Mouse (Mus musculus) adrenal gland (tissue): ENCODE measurements around the gene Slc17a4.

Experiments used
- intact Hi-C: fragments of 180-260 bp; cut with DNase I; formaldehyde crosslinking; loops from one replicate; pipeline ENCODE4 v1.15.1; 2025

The Slc17a4 gene

GRCm38 (mm10) chr13:23893269-23893593 is 21.6 kb downstream of the Slc17a4 start:
- intact Hi-C loops: no loop called here

GRCm38 (mm10) chr13:23892592-23893268 is 22.1 kb downstream of the Slc17a4 start:
- intact Hi-C loops: no loop called here

- intact Hi-C loops: no loop called here
Observed at GRCm38 (mm10) chr13:23889011-23889605, 25.7 kb downstream of the Slc17a4 start.

GRCm38 (mm10) chr13:23887026-23887725 is 27.6 kb downstream of the Slc17a4 start:
- intact Hi-C loops: no loop called here

GRCm38 (mm10) chr13:23885540-23885939 is 29.3 kb downstream of the Slc17a4 start:
- intact Hi-C loops: loop anchor here (2.0 kb wide), 1 partner anchor 53 kb away; no protein-coding TSS in a partner anchor

- intact Hi-C loops: no loop called here
Observed at GRCm38 (mm10) chr13:23879636-23880035, 35.2 kb downstream of the Slc17a4 start.

GRCm38 (mm10) chr13:23879106-23879505 is 35.7 kb downstream of the Slc17a4 start:
- intact Hi-C loops: no loop called here

GRCm38 (mm10) chr13:23873141-23873540 is 41.7 kb downstream of the Slc17a4 start:
- intact Hi-C loops: no loop called here

- intact Hi-C loops: no loop called here
Observed at GRCm38 (mm10) chr13:23869996-23870395, 44.8 kb downstream of the Slc17a4 start.

GRCm38 (mm10) chr13:23868790-23869533 is 45.8 kb downstream of the Slc17a4 start:
- intact Hi-C loops: no loop called here

- intact Hi-C loops: no loop called here
Observed at GRCm38 (mm10) chr13:23867405-23867804, 47.4 kb downstream of the Slc17a4 start, which contains the start of gene Slc17a1. TSS of gene Slc17a1 (plus strand) at chr13:23867750.

GRCm38 (mm10) chr13:23867000-23867399 is 47.8 kb downstream of the Slc17a4 start:
- intact Hi-C loops: no loop called here

- intact Hi-C loops: no loop called here
Observed at GRCm38 (mm10) chr13:23866086-23866710, 48.6 kb downstream of the Slc17a4 start.

GRCm38 (mm10) chr13:23864711-23865110 is 50.1 kb downstream of the Slc17a4 start:
- intact Hi-C loops: no loop called here

GRCm38 (mm10) chr13:23861815-23862214 is 53.0 kb downstream of the Slc17a4 start:
- intact Hi-C loops: no loop called here

- intact Hi-C loops: no loop called here
Observed at GRCm38 (mm10) chr13:23856401-23856800, 58.4 kb downstream of the Slc17a4 start.

- intact Hi-C loops: no loop called here
Observed at GRCm38 (mm10) chr13:23849299-23849698, 65.5 kb downstream of the Slc17a4 start.
